Mouse (Mus musculus) 3T3-L1 (cell line): ENCODE data around the gene Abcg3.
A peak's percentile ranks its signal among the peaks of the same experiment; 100 is the strongest.
"Not testable (repeated sequence)": the region's sequence is repeated elsewhere in the genome, so short reads cannot be mapped to it uniquely, and the experiment has no call there.

Experiments
- DNase-seq: peaks from one replicate; pipeline ENCODE4 v3.0.0-alpha.2; 2015; ENCODE audit warnings: low read depth, low spot score

Abcg3 gene

DNA sequence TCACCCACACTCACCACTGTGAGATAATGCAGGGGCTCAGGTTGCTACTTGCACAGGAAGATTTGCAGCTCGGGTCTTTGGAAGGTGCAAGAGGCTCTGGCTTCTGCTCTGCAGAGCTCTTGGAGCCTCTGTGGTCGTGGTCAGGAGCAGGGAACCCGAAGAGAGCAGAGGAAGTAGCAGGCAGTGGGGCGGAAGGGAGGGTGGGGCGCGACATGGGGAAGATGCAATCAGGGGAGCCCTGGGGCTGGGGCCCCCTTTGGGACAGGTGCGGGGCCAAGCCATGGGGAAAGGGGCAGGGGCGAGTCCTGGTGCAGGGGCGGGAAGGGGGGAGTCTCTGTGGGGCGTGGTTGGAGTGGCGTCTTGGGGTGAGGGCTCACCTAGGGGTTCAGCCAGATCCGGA is at the start of gene Abcg3:
Gene Abcg3 (minus strand): TSS at position 184 of the 400 bp plus-strand sequence.
- DNase-seq: no peak

DNA sequence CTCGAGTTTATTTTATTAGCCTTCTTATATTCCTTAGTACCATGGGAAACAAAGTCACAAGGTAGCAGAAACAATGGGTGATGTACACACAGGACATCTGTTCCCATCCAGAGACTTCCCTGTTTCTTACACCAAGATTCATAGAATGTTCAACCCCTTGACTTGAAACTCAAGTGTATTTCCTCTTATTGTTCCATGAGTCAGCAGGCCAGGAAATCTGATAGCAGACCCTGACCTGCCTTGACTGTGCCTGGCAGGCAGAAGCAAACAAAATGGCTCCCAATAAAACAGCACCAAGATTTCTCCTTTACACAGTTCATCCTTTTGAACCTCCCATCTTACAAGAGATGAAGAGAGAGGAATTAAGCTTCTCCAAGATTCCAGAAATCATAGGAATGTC is 30.0 kb upstream of the Abcg3 start:
- DNase-seq: no peak

DNA sequence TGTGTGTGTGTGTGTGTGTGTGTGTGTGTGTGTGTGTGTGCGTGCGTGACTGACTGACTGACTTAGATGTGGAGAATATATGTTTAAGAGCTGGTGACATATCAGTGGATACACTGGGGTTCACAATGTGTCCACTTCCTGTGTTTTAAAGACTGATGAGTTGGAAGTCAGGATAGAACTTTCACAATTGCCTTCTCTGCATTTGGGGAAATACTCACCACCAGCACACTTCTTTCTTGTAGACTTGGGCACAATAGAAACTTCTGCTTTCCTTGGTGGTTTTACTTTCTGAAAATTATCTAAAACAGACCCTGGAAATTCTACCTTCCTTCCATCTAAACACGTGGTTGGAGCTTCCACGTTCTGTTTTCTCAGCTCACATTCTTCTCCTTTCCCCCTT is 29.1 kb upstream of the Abcg3 start:
- no peak for DNase-seq

DNA sequence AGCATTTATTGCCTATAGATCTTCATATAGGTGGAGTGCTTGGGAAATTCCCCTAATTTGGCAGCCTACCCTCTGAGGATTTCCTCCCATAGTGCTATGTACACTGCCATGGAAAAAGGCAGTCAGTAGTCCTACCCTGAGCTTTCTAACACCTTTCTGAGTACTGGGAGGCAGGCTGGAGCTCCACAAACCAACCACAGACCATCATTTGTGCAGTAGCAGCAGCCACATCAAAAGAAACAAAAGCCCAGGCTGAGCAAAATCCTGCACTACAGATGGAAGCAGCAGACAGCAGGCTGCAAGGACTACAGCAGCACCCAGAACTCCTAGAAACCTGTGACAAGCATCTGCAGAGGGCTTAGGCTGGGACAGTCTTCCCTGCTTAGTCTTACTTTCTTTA is 27.9 kb upstream of the Abcg3 start:
- DNase-seq: no peak

DNA sequence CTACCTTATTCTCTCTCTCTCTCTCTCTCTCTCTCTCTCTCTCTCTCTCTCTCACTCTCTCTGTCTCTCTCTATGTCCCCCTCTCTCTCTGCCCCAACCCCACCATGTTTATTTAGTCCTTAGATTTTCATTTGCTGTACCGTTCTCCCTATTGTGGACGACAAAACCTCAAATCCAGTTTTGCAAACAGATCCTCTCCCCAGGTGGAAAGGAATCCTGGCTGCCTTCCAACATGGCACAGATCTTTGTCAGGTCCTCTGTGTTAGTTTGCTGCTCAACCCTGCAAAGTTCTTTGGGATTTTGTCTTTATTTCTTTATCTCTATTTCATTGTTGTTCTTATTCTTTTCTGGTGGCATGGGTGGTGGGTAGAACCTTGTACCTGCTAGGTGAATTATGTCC is 6.9 kb upstream of the Abcg3 start:
- no peak for DNase-seq

DNA sequence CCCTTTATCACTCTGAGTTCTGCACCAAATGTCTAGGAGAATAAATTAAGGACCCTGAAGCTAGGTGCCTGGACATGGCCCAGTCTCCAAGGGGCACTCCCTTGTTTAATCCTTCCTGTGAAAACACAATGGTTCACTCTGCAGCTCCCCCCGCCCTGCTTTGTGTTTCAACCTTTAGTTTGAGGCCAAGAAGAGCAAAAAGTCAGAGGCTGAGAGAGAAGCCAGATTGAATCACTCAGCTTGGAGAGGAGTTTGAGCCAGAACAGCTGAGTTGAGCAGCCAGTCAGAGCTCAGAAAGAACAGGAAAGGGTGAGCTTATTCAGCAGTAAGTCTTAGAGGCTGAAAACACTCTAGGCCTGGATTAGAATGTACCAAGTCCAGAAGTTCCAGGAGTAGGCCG is 5.5 kb upstream of the Abcg3 start:
- no peak for DNase-seq

DNA sequence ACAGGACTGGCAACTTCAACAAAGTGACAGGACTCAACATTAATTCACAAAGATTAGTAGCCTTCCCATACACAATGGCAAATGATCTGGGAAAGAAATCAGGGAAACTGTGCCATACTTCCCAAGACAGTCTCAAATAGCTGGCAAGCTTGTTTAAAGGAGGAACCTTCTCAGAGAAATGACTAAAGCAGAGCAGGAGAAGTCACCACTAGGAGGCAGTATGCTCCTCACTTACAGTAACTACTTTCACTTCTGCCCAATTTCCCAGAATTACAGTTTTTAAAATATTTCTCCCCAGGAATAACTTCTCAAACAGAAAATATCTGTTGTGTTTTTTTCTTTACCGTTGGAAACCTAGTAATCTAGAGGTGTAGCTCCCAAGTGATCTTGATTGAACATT is 4.2 kb upstream of the Abcg3 start:
- peak; percentile 78 for DNase-seq

DNA sequence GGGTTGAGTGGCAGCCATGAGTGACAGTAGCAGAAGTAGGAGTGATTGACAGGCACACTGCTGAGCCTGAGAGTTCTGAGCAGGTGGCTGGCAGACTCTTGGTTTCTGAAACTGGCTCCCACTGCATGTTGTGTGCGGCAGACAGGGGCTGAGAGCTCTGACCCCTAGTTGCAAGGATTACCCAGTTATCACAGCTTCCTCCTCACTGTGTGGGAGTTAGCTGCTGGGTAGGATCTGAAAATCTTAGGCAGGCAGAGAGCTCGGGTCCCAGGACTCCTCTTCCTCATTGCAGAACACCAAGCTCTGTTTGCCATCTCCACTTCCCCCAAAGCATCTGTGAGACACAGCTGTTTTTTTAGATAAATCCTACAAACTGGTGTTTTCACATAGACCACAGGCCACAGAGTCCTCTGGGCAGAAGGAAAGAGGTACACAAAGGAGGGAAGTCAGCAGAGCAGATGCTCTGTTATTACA is 3.4 kb downstream of the Abcg3 start:
- no peak for DNase-seq

DNA sequence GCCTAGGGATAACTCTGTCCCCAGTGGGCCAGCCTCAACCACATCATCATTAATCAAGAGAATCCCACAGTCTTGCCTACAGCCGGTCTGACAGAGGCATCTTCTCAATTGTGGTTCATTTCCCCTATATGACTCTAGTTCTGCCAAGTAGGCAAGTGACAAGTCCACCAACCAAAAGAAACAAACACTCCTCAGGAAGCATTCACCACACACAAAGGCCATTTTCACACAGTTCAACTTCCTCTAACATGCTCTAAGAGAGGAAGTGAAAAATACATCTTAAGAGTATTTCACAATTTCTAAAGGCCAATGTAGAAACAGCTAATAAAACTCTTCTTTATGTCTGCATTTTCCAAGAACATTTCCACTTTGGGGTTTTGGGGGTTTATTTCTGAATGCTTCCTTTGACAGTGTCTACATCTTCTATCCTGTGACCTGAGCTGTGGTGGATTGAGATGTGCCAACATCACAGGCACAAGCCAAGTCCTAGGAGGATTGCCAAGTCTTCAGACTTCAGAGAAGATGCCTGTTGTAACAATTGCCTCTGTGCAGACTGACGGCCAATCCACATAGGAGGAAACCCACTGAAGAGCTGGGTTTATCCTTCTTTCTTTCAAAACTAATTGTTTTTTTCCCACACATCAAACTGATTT is 24.3 kb downstream of the Abcg3 start:
- DNase-seq: no peak

DNA sequence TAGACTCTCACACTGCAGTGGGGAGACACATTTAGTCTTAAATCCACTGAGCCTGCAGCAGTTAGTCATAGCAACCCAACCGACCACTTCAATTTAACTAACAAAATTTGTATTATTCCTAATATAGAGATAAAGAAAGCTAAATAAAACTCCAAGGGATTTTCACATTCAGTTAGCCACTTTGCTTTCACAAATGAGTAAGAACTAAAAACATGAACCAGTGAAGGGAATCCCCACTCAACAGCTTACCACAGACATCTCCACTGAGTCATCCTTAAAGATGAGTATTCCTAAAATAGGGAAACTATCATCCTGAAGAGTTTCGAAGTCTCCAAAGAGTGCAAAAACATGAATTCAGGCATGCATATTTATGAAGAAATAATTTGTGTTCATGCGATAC is 27.3 kb downstream of the Abcg3 start:
- no peak for DNase-seq

DNA sequence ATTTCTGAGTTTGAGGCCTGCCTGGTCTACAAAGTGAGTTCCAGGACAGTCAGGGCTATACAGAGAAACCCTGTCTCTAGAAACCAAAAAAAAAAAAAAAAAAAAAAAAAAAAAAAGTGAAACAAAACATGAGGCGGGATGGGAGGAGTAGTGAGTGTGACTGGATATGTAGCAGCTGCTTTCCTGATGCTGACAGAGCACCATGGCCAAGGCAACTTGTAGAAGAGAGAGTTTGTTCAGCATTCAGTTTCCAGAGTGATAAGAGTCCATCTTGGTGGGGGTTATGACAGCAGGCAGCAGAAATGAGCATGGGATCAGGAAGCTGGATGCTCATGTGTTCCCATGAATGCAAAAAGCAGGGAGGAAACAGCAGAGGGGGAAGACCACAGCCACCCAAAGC is 35.6 kb downstream of the Abcg3 start:
- DNase-seq: no peak

DNA sequence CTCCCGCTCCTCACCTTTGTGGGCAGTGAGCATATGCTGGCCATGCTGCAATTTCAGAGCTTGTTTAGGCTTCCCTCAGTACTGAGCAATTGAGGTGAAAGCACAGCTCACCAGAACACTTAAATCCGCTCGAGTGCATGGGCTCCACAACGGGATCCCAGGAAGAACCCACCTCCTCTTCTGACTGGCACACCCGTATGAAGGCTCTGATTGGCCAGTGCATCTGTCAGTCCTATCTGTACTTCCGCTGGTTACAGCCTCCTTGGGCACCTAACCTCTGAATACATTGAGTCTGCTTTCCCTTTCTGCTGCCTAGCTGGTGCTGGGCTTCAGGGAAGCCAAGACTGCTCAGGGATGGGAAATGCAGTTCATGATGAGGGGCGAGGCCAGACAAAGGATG is 48.4 kb downstream of the Abcg3 start:
- DNase-seq: peak; percentile 79

DNA sequence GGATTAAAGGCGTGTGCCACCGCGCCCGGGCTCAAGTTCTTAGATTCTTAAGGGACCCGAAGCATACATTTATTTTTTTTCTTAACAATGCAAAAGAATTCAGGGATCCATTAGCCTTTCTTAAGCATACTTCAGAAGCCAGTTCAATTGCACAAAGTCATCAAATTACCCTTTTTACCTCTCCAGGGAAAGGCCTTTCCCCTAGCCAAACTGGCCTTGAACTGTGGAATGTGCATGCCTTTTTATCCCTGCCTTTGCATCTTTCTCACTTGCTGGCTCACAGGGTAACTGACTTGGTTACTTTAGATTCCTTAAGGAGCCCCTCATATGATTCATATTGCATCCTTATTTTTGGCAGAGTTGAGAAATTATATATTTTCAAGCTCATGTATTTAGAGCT is 76.0 kb downstream of the Abcg3 start:
- DNase-seq: not testable (repeated sequence)
